Mouse (Mus musculus): ENCODE data around the gene Dync1i2.

DNA sequence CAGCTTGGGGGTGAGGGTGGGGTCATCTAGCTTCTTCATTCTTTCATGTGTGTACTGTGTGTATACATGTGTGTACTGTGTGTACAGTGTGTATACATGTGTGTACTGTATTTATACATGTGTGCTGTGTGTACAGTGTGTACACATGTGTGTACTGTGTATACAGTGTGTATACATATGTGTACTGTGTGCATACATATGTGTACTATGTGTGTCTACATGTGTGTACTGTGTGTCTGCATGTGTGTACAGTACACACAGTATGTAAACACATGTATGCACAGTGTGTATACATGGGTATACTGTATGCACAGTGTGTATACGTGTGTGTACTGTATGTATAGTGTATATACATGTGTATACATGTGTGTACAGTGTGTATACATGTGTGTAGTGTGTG, 70.5 kb downstream of the Dync1i2 start:
- TF ChIP-seq POLR2A (IDR thresholded peaks at IDR 0.05; ENCODE audit: control insufficient read depth, low read depth, low read length) (no peak), CTCF (IDR thresholded peaks at IDR 0.05; ENCODE audit: control insufficient read depth, insufficient read depth, insufficient replicate concordance, low read depth, low read length) (no peak)
